In genomic region chr9:27951110-27951509, GRCm38 (mm10) we compare ENCODE assay signal across 23 mouse cellular contexts.
DNase-seq lines count a peak whose midpoint lies in the region; ATAC-seq and TF ChIP-seq lines count a peak whose summit lies in the region.
"Had no signal": no experiment of that assay in that cellular context is flagged by ENCODE, and none has a peak within 500 bp of the region (broad histone marks: within the 10 kb centered on the region; RNA-seq: fewer than 3 reads in every experiment).

No protein-coding gene starts in this region.

- 0 out of 2 replicates have a peak, but pooled peaks have one; percentile 60 for ATAC-seq in lung, embryonic 14.5 days (ENCODE audit: insufficient read depth)
- peak; percentile 79 for ATAC-seq in stomach, postnatal 0 days (ENCODE audit: low FRiP score, low TSS enrichment)
- ATAC-seq in neural tube, embryonic 15.5 days (ENCODE audit: low FRiP score) = no peak
- ATAC-seq: CD4-positive, CD25-positive, alpha-beta regulatory T cell, adult 4 months; forebrain, embryonic 16.5 days; hindbrain, embryonic 16.5 days had no signal

- peak overlapping the region; percentile 51 for H3K27ac ChIP-seq in lung, embryonic 14.5 days (ENCODE audit: low read depth)
- no peak overlapping the region for H3K27ac ChIP-seq in stomach, postnatal 0 days (replicated peaks)
- no peak overlapping the region for H3K27ac ChIP-seq in neural tube, embryonic 15.5 days (replicated peaks)
- H3K27ac ChIP-seq: embryonic facial prominence, embryonic 12.5 days; forebrain, embryonic 12.5 days; heart, embryonic 10.5 days; hindbrain, embryonic 12.5 days had no signal

- no peaks in the 10 kb centered on the region for H3K9me3 ChIP-seq in lung, embryonic 14.5 days (ENCODE audit: low read depth, low read length)
- H3K9me3 ChIP-seq in stomach, postnatal 0 days (ENCODE audit: control insufficient read depth, low read length) = no peaks in the 10 kb centered on the region
- H3K9me3 ChIP-seq in neural tube, embryonic 15.5 days (replicated peaks) = no peaks in the 10 kb centered on the region
- H3K9me3 ChIP-seq: embryonic facial prominence, embryonic 12.5 days; forebrain, embryonic 12.5 days; G1E; heart, embryonic 10.5 days; hindbrain, embryonic 12.5 days had no signal

- WGBS in lung, embryonic 14.5 days = 54% methylated on average over 5 of the region's 5 CpGs
- 50% methylated on average over 5 of the region's 5 CpGs for WGBS in stomach, postnatal 0 days
- 49% methylated on average over 5 of the region's 5 CpGs for WGBS in neural tube, embryonic 15.5 days

- no peaks in the 10 kb centered on the region for H3K36me3 ChIP-seq in lung, embryonic 14.5 days (ENCODE audit: insufficient read depth)
- no peaks in the 10 kb centered on the region for H3K36me3 ChIP-seq in stomach, postnatal 0 days (ENCODE audit: control insufficient read depth, insufficient read depth, low read length)
- H3K36me3 ChIP-seq in neural tube, embryonic 15.5 days = no peaks in the 10 kb centered on the region
- H3K36me3 ChIP-seq: embryonic facial prominence, embryonic 12.5 days; forebrain, embryonic 12.5 days; G1E; heart, embryonic 10.5 days; hindbrain, embryonic 12.5 days had no signal

- H3K4me2 ChIP-seq in lung, embryonic 14.5 days = no peak overlapping the region
- no peak overlapping the region for H3K4me2 ChIP-seq in stomach, postnatal 0 days (replicated peaks; ENCODE audit: low read depth)
- H3K4me2 ChIP-seq in neural tube, embryonic 15.5 days = no peak overlapping the region
- H3K4me2 ChIP-seq: embryonic facial prominence, embryonic 12.5 days; forebrain, embryonic 12.5 days; hindbrain, embryonic 12.5 days had no signal

- no peak overlapping the region for H3K4me3 ChIP-seq in lung, embryonic 14.5 days (ENCODE audit: low read depth, low read length)
- H3K4me3 ChIP-seq in stomach, postnatal 0 days (ENCODE audit: low read depth, low read length) = no peak overlapping the region
- H3K4me3 ChIP-seq in neural tube, embryonic 15.5 days (replicated peaks) = no peak overlapping the region
- H3K4me3 ChIP-seq: embryonic facial prominence, embryonic 12.5 days; forebrain, embryonic 12.5 days; heart, embryonic 10.5 days; hindbrain, embryonic 12.5 days had no signal

- 0 out of 2 replicates have a peak, but pooled peaks cover 3% of the 10 kb centered on the region for H3K4me1 ChIP-seq in lung, embryonic 14.5 days (ENCODE audit: insufficient read depth)
- H3K4me1 ChIP-seq in stomach, postnatal 0 days (replicated peaks; ENCODE audit: control insufficient read depth, insufficient read depth) = no peaks in the 10 kb centered on the region
- H3K4me1 ChIP-seq in neural tube, embryonic 15.5 days = no peaks in the 10 kb centered on the region
- H3K4me1 ChIP-seq: embryonic facial prominence, embryonic 12.5 days; heart, embryonic 10.5 days; hindbrain, embryonic 12.5 days had no signal

- H3K9ac ChIP-seq in lung, embryonic 14.5 days = no peak overlapping the region
- no peak overlapping the region for H3K9ac ChIP-seq in stomach, postnatal 0 days (ENCODE audit: low read length)
- no peak overlapping the region for H3K9ac ChIP-seq in neural tube, embryonic 15.5 days (replicated peaks)
- H3K9ac ChIP-seq: embryonic facial prominence, embryonic 12.5 days; forebrain, embryonic 12.5 days; hindbrain, embryonic 12.5 days had no signal

- TF ChIP-seq CTCF in lung, embryonic 14.5 days (IDR thresholded peaks at IDR 0.05; ENCODE audit: low read depth) = no peak
- TF ChIP-seq CTCF in stomach, postnatal 0 days (IDR thresholded peaks at IDR 0.05; ENCODE audit: low read depth) = no peak

- peak; percentile 4 for DNase-seq in embryo, embryonic 10.5 days (ENCODE audit: low spot score)
- no peak for DNase-seq in embryo, embryonic 9.5 days (ENCODE audit: extremely low spot score)
- DNase-seq in lung, embryonic 14.5 days = peak; percentile 44
- DNase-seq in lung, postnatal 36 days = no peak
- DNase-seq in mesoderm, embryonic 11.5 days (ENCODE audit: low read depth, low spot score) = peak; percentile 11
- DNase-seq in stomach, postnatal 0 days (ENCODE audit: low spot score) = no peak
- DNase-seq: adrenal gland, postnatal 14 days; B cell, adult 2 months; cerebellum, adult 18-20 months; cerebellum, adult 9-11 months; gastrocnemius, postnatal 10 days; heart, adult 18-20 months; heart, postnatal 10 days; heart, postnatal 4 days had no signal

- H3K27me3 ChIP-seq in lung, embryonic 14.5 days (ENCODE audit: insufficient read depth, low read length) = no peaks in the 10 kb centered on the region
- no peaks in the 10 kb centered on the region for H3K27me3 ChIP-seq in stomach, postnatal 0 days (ENCODE audit: control insufficient read depth, insufficient read depth, low read length)
- H3K27me3 ChIP-seq in neural tube, embryonic 15.5 days (replicated peaks) = no peaks in the 10 kb centered on the region
- H3K27me3 ChIP-seq: embryonic facial prominence, embryonic 12.5 days; forebrain, embryonic 12.5 days; hindbrain, embryonic 12.5 days had no signal

- no peak for TF ChIP-seq EP300 in stomach, postnatal 0 days (optimal IDR thresholded peaks at IDR 0.05)

Comparison
In these comparisons a context has a peak if more than half of its experiments do, and no peak if none do; other contexts are left out.
1. DNase-seq: peak in embryo, embryonic 10.5 days (single experiment), lung, embryonic 14.5 days (single experiment) and mesoderm, embryonic 11.5 days (single experiment); none in embryo, embryonic 9.5 days (single experiment), lung, postnatal 36 days (single experiment) and stomach, postnatal 0 days (single experiment).